Mouse (Mus musculus): ENCODE measurements at regions not wholly inside any gene's neighbourhood (a gene's known extent, or its start where the extent isn't known, plus 50 kb on each side); places are given as distances from the start of the nearest gene placed in this dataset.
A peak's percentile ranks its signal among the peaks of the same experiment; 100 is the strongest.

DNA sequence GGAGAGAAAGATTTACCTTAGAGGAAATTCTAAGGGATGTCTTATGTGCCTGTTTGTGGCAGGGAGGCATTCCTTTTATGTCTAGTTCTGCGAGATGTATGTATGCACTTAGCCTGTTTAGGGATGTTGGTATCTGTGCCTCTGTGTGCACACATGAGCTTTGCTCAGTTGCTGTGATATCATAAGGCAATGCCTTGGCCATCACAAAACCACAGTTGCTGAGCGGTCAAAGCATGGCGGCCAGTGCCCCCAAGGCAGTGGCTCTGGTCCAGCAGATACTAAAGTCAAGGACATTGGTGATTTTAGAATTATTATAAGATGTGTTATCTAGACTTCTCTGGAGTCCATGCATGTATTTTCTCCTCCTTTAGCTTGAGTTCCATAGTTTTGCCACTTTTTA, 119.5 kb downstream of the Ube2e3 start:
- H3K9me3 ChIP-seq: no peaks in the 10 kb centered on the region
- no peak overlapping the region for H3K27ac ChIP-seq
- H3K36me3 ChIP-seq: no peaks in the 10 kb centered on the region
- H3K4me2 ChIP-seq (replicated peaks): no peak overlapping the region
- no peaks in the 10 kb centered on the region for H3K4me1 ChIP-seq
- H3K9ac ChIP-seq: no peak overlapping the region
- 91% methylated on average over 3 of the region's 3 CpGs for WGBS
- no peak for ATAC-seq (ENCODE audit: low FRiP score, low read depth)
- no peak overlapping the region for H3K4me3 ChIP-seq
- H3K27me3 ChIP-seq: no peaks in the 10 kb centered on the region

DNA sequence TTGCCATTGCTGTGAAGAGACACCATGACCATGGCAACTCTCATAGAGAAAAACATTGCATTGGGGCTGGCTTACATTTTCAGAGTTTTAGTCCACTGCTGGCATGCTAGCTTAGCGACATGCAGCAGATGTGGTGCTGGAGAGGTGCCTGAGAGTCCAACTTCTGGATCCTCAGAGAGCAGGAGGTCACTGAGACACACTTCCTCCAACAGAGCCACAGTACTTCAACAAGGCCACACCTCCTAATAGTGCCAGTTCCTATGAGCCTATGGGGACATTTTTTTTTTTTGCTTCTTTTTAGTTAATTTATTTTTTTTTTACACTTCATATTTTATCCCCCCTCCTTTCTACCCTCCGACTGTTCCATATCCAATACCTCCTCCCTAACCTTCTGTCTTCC, 120.3 kb downstream of the Ube2e3 start:
- no peak overlapping the region for H3K4me3 ChIP-seq
- ATAC-seq (ENCODE audit: low FRiP score, low read depth): no peak
- no peak overlapping the region for H3K27ac ChIP-seq
- H3K4me1 ChIP-seq: no peaks in the 10 kb centered on the region
- no peaks in the 10 kb centered on the region for H3K36me3 ChIP-seq
- H3K9ac ChIP-seq: no peak overlapping the region
- H3K27me3 ChIP-seq: no peaks in the 10 kb centered on the region
- H3K4me2 ChIP-seq (replicated peaks): no peak overlapping the region
- H3K9me3 ChIP-seq: no peaks in the 10 kb centered on the region
- WGBS: 74% methylated on average over 2 of the region's 2 CpGs

DNA sequence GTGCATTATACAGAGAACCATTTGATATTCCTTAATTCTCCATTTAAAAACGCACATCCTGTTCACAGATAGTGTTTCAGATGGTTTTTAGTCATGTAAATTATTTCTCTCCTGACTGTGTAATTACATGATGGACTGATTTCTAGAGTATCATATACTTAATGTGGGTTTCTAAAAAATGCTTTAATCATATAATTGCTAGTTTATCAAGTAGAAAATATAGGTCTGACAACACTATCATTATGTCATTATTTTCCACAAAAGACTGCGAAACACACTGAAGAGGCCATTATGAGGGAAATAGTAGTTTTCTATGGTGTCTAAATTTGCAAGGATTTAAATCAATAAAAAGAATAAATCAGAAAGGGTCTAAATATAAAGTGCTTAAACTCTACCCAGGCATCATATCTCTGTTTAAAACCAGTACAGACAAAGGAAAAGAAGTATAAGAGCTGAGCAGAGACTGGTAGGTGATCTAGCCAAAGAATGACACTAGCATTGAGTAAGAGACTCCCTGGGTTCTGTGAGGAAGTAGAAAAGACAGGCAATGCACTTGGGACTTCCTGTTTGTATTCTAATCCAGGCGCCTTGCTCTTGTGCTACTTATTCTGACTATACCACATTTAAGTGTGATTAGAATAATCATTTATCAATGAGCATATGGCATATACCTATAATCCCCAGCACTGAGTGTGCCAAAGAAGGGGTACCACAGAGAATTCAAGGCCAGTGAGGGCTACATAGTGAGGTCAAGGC, 127.1 kb downstream of the Ube2e3 start:
- no peak overlapping the region for H3K27ac ChIP-seq
- no peak overlapping the region for H3K4me2 ChIP-seq (replicated peaks)
- 75% methylated on average over 3 of the region's 3 CpGs for WGBS
- ATAC-seq (ENCODE audit: low FRiP score, low read depth): no peak
- no peaks in the 10 kb centered on the region for H3K36me3 ChIP-seq
- H3K4me3 ChIP-seq: no peak overlapping the region
- no peak overlapping the region for H3K9ac ChIP-seq
- no peaks in the 10 kb centered on the region for H3K9me3 ChIP-seq
- H3K27me3 ChIP-seq: no peaks in the 10 kb centered on the region
- no peaks in the 10 kb centered on the region for H3K4me1 ChIP-seq

DNA sequence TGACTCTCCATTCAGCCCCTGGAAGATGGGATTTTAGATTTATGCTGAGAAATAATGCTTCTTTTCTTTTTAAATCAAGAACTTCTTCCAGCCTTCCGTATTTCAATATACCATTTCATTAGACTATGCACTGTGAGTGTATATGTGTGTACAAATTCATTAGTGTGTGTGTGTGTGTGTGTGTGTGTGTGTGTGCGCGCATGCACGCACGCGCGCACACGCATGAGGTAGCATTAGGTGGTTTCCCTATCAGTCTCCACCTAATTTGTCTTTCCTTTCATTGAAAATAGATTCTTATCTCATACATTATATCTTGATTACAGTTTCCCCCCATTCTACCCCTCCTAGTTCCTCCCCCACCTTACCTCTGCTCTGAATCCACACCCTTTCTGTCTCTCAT, 130.7 kb downstream of the Ube2e3 start:
- Histone ChIP-seq H3K4me2 (replicated peaks) (no peak overlapping the region), H3K4me3 (no peak overlapping the region), H3K9ac (no peak overlapping the region), H3K27me3 (no peaks in the 10 kb centered on the region), H3K27ac (no peak overlapping the region), H3K4me1 (0 out of 2 replicates have a peak, but pooled peaks cover 3% of the 10 kb centered on the region), H3K36me3 (no peaks in the 10 kb centered on the region), H3K9me3 (no peaks in the 10 kb centered on the region)
- ATAC-seq (ENCODE audit: low FRiP score, low read depth): no peak
- 97% methylated on average over 8 of the region's 8 CpGs for WGBS

DNA sequence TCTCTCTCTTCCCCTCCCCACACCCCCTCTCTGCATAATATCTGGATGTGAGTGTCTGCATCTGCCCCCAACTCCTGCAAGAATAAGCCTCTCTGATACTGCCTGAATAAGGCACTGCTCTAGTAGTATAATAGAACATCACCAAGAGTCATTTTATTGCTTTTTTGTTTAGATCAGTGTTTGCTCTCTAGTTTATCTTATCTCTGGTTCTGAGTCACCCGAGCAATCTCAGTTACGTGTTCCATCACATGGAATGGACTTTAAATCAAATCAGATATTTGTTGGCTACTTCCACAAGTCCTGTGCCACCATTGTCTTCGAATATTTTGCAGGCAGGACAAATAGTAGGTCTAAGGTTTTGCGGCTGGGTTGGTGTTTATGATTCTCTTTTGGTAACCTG, 131.5 kb downstream of the Ube2e3 start:
- Histone ChIP-seq H3K9ac (no peak overlapping the region), H3K36me3 (no peaks in the 10 kb centered on the region), H3K27ac (no peak overlapping the region), H3K4me3 (no peak overlapping the region), H3K9me3 (no peaks in the 10 kb centered on the region), H3K27me3 (no peaks in the 10 kb centered on the region), H3K4me2 (replicated peaks) (no peak overlapping the region), H3K4me1 (0 out of 2 replicates have a peak, but pooled peaks cover 3% of the 10 kb centered on the region)
- ATAC-seq (ENCODE audit: low FRiP score, low read depth): no peak
- WGBS: 85% methylated on average over 4 of the region's 4 CpGs

DNA sequence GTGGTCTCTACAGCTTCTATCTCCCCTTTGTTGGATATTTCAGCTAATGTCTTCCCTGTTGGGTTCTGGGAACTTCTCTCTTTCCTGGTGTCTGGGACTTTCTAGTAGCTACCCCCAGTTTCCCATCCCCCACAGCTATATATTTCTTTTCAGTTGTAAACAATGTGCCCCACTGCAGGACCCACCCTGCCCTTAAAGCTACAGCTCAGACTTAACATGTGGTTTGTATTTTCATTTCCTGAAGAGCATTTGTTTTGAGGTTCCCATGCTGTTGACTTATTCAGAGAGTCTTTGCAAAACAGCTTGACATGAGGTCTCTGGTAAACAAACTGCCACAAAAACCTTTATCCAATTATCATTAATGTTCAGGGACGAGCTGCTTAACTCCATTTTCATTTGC, 136.9 kb downstream of the Ube2e3 start:
- Histone ChIP-seq H3K9me3 (no peaks in the 10 kb centered on the region), H3K4me2 (replicated peaks) (no peak overlapping the region), H3K9ac (no peak overlapping the region), H3K4me1 (peaks cover 5% of the 10 kb centered on the region; the same call in 1 of the 2 replicates), H3K27ac (no peak overlapping the region), H3K36me3 (no peaks in the 10 kb centered on the region), H3K27me3 (no peaks in the 10 kb centered on the region), H3K4me3 (no peak overlapping the region)
- ATAC-seq (ENCODE audit: low FRiP score, low read depth): no peak
- WGBS: 27% methylated on average over 1 of the region's 1 CpGs

DNA sequence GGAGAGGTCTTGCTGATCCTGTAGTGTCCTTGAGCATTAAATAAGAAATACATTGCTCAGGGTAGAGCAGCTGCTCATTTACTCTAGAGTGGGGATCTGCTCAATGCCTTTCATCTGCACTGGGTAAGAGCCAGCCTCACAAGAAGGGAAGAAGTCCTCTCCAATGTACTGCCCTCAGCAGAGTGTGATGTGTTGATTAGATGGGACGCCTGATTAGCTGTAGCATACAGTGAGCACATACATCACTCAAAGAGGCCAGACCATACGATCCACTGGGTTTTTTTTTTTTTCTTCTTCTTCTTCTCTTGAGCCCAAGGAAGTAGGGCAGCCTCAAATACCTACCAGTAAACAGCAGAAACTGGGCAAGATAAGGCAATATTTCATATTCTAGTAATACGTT, 140.7 kb downstream of the Ube2e3 start:
- 85% methylated on average over 3 of the region's 3 CpGs for WGBS
- Histone ChIP-seq H3K4me1 (peaks cover 8% of the 10 kb centered on the region; the same call in 1 of the 2 replicates), H3K27me3 (no peaks in the 10 kb centered on the region), H3K9ac (no peak overlapping the region), H3K9me3 (no peaks in the 10 kb centered on the region), H3K4me2 (replicated peaks) (no peak overlapping the region), H3K4me3 (no peak overlapping the region), H3K27ac (no peak overlapping the region), H3K36me3 (no peaks in the 10 kb centered on the region)
- no peak for ATAC-seq (ENCODE audit: low FRiP score, low read depth)

DNA sequence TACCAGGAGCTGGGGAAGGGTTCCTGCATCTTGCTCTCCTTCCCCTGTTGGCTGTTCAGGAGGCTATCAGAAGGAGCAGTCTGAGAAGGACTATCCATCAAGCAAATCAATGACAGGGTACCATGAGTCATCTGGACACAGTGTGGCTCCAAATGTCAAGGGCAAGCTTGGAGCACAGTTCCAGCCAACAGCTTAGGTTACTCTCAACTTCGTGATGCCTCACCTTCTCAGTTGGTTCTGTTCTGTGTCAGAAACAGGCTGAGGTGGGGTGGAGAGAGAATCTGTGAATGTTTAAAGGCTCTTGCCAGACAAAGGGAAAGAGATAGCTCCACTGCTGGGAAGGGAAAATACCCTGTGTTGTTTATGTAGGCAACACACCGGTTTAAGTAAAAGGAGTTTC, 141.9 kb downstream of the Ube2e3 start:
- no peak for ATAC-seq (ENCODE audit: low FRiP score, low read depth)
- 40% methylated on average over 2 of the region's 2 CpGs for WGBS
- Histone ChIP-seq H3K9ac (no peak overlapping the region), H3K36me3 (no peaks in the 10 kb centered on the region), H3K4me3 (no peak overlapping the region), H3K27ac (peak overlapping the region; percentile 39; the same call in 1 of the 2 replicates), H3K9me3 (no peaks in the 10 kb centered on the region; the same call in 1 of the 2 replicates), H3K27me3 (no peaks in the 10 kb centered on the region), H3K4me2 (replicated peaks) (no peak overlapping the region), H3K4me1 (peaks cover 8% of the 10 kb centered on the region; the same call in 1 of the 2 replicates)

DNA sequence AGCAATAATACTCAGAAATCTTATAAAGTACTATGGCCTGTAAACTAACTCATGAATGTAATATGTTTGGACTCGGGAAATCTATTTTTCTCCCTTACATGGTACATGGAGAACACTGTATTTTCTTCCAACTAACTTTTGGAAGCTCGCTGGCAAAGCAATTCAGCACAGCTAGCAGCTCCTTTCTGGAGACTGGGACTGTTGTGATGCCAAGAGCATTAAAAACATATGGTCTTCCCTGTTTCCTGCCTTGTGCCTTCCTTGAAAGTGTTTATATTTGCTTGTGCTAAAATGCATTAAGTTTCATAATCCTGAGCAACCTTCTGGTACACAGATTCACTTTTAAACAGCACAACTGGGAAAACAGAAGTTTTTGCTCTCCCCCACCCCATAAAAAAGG, 142.3 kb downstream of the Ube2e3 start:
- Histone ChIP-seq H3K9ac (no peak overlapping the region), H3K4me3 (no peak overlapping the region), H3K9me3 (no peaks in the 10 kb centered on the region; the same call in 1 of the 2 replicates), H3K27me3 (no peaks in the 10 kb centered on the region), H3K27ac (no peak overlapping the region), H3K36me3 (no peaks in the 10 kb centered on the region), H3K4me2 (replicated peaks) (no peak overlapping the region), H3K4me1 (peaks cover 8% of the 10 kb centered on the region; the same call in 1 of the 2 replicates)
- no peak for ATAC-seq (ENCODE audit: low FRiP score, low read depth)
- WGBS: 45% methylated on average over 2 of the region's 2 CpGs

DNA sequence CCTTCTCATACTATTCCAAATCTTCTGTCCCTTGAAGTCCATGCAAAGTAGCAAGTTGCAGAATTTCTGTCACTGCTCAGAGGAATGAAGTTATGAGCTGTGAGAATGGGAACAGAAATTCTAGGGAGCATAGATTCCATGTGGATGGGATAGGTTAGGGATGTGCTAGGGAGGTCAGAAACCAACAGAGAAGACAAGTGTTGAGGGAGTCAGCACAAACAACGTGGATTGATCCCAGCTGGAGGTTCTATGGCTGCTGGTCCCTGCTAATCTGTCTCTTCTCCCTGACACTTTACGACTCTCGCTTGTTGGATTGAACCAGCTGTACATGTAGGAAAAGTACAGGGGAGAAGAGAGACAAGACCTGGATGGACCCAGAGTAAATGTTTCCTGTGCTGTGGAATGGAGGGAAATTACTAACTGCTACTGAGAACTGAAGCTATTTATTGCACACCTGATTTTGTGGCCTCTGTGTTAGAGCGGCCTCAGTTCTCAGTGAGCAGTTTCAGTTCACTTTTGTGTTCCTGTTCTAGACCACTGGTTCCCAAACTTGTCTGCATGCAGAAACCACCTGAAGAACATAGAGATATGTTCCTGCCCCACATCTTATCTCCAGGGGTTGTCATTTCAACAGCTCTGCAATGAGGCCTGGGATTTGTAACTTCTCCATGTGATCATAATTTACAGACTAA, 151.0 kb downstream of the Ube2e3 start:
- Histone ChIP-seq H3K36me3 (no peaks in the 10 kb centered on the region), H3K4me1 (no peaks in the 10 kb centered on the region), H3K27ac (no peak overlapping the region), H3K9me3 (no peaks in the 10 kb centered on the region; the same call in 1 of the 2 replicates), H3K4me2 (replicated peaks) (no peak overlapping the region), H3K9ac (no peak overlapping the region), H3K4me3 (no peak overlapping the region), H3K27me3 (no peaks in the 10 kb centered on the region)
- 65% methylated on average over 4 of the region's 4 CpGs for WGBS
- no peak for ATAC-seq (ENCODE audit: low FRiP score, low read depth)

DNA sequence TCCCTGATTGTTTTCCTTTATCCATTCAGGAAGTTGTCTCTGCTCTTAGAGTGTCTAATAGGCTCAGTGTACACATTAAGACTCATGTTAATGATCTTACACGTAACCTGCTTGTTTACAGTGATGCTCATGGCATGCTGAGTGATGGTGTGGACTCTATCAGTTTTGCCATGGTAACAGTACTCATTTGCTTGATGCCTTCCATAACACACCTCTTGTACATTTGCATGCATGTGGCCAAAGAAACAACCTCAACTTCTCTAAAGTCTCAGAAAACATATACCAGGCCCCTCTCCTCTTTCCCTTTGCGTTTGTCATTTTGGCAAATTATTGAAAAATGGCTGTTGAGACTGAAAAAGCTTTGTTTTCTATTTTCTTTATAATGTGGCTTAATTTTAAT, 155.0 kb downstream of the Ube2e3 start:
- WGBS: 69% methylated on average over 2 of the region's 2 CpGs
- H3K9me3 ChIP-seq: no peaks in the 10 kb centered on the region
- H3K4me2 ChIP-seq (replicated peaks): no peak overlapping the region
- no peak overlapping the region for H3K27ac ChIP-seq
- no peak overlapping the region for H3K9ac ChIP-seq
- H3K36me3 ChIP-seq: no peaks in the 10 kb centered on the region
- no peak overlapping the region for H3K4me3 ChIP-seq
- peaks cover 5% of the 10 kb centered on the region; the same call in 1 of the 2 replicates for H3K4me1 ChIP-seq
- ATAC-seq (ENCODE audit: low FRiP score, low read depth): no peak
- no peaks in the 10 kb centered on the region for H3K27me3 ChIP-seq

DNA sequence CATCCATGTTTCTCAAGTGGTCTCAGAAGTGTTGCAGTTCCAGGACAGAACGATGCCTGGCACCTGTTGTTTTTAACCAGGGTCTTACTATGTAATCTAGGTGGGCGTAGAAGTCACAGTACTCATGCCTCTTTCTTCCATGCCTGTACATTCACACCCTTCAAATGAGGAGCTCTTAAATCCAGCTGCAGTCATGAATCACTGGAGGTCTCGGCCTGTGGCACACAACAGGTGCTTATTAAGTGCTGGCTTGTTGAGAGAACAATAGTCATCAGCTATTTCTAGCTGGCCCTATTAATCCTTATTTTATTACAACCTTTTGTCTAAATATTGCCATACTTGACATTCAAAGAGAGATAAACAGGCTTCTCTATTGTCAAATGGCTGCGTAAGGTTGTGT, 157.8 kb downstream of the Ube2e3 start:
- Histone ChIP-seq H3K4me3 (no peak overlapping the region), H3K9me3 (no peaks in the 10 kb centered on the region), H3K9ac (no peak overlapping the region), H3K27ac (no peak overlapping the region), H3K4me2 (replicated peaks) (no peak overlapping the region), H3K27me3 (no peaks in the 10 kb centered on the region), H3K4me1 (peaks cover 5% of the 10 kb centered on the region; the same call in 1 of the 2 replicates), H3K36me3 (no peaks in the 10 kb centered on the region)
- 60% methylated on average over 4 of the region's 4 CpGs for WGBS
- ATAC-seq (ENCODE audit: low FRiP score, low read depth): no peak

Data from limb, embryonic 13.5 days (tissue).